Mouse (Mus musculus) liver, adult 2 months (tissue): Measurements from ENCODE around the gene Mrps33.

Source experiments
- CTCF ChIP-seq: fragments of 200-500 bp; IDR thresholded peaks from 2 replicates; pipeline ENCODE4 v1.5.1; 2011; ENCODE audit warnings: low read depth, low read length, control low read depth
- POLR2A ChIP-seq: fragments of 200-500 bp; IDR thresholded peaks from 2 replicates; pipeline ENCODE4 v1.6.1; 2011; ENCODE audit warnings: low read length, control low read depth; ENCODE audit not compliant: insufficient read depth; ENCODE audit errors: extremely low read depth

DNA sequence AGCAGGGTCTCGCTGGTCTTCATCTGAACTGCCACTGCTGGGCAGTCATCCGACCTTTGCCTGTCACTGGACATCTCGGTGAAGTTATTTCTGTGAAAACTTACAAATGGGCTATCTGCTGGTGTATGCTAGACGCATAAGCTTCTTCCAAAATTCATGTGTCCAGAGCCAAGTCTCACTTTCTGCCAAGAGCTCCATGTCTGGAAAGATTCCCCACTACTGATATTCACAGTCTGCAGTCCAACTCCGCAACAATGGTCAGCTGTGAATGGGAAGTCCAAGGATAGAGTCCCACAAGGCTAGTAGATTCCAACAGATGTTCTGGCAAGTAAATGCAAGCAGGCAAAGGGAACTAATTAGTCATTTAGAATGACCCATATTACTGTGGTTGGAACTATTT is 17.9 kb upstream of the Mrps33 start:
- TF ChIP-seq CTCF (no peak), POLR2A (no peak)
